Mouse (Mus musculus) forebrain, embryonic 16.5 days (tissue): Measurements from ENCODE around the gene Acot1. TPM values are rescaled to one million over a fixed set of nuclear protein-coding genes. Genes with fewer than 3 reads are reported as not detected.

Experiments
- ATAC-seq: fragments of 200-750 bp; cut with Nextera tagmentation; 2 replicates; pipeline ENCODE4 v1.8.0; 2017; ENCODE audit warnings: mild to moderate bottlenecking, moderate library complexity
- H3K27ac ChIP-seq: fragments of 300-500 bp; sonication (generic); 2 replicates; pipeline ENCODE4 v1.5.1; 2014; ENCODE audit warnings: low read length, control low read depth
- H3K27me3 ChIP-seq: fragments of 300-500 bp; sonication (generic); replicated peaks from 2 replicates; pipeline ENCODE4 v1.6.1; 2014; ENCODE audit warnings: low read length; ENCODE audit not compliant: control insufficient read depth, insufficient read depth
- H3K36me3 ChIP-seq: fragments of 300-500 bp; sonication (generic); 2 replicates; pipeline ENCODE4 v1.6.1; 2014; ENCODE audit not compliant: control insufficient read depth, insufficient read depth
- H3K4me1 ChIP-seq: fragments of 300-500 bp; sonication (generic); replicated peaks from 2 replicates; pipeline ENCODE4 v1.6.1; 2014; ENCODE audit warnings: low read length; ENCODE audit not compliant: control insufficient read depth, insufficient read depth
- H3K4me2 ChIP-seq: fragments of 300-500 bp; sonication (generic); 2 replicates; pipeline ENCODE4 v1.6.1; 2014; ENCODE audit warnings: mild to moderate bottlenecking, low read length, control low read depth
- H3K4me3 ChIP-seq: fragments of 300-500 bp; sonication (generic); replicated peaks from 2 replicates; pipeline ENCODE4 v1.5.1; 2014; ENCODE audit warnings: mild to moderate bottlenecking, low read length, control low read depth
- H3K9ac ChIP-seq: fragments of 300-500 bp; sonication (generic); replicated peaks from 2 replicates; pipeline ENCODE4 v1.6.1; 2014; ENCODE audit warnings: low read depth, low read length, control low read depth
- H3K9me3 ChIP-seq: fragments of 300-500 bp; sonication (generic); 2 replicates; pipeline ENCODE4 v1.6.1; 2016; ENCODE audit warnings: low read length; ENCODE audit not compliant: control insufficient read depth
- WGBS: fragments of 180-500 bp; shearing (Covaris S2); extraction: QIAGEN DNeasy Blood & Tissue Kit; methylation state at CpG from one replicate; pipeline ENCODE4 v1.1.7; 2014; 5-methylcytosine and 5-hydroxymethylcytosine counted together
- polyA plus RNA-seq: library from polyadenylated mRNA; unstranded; fragments of >200 nt; fragmentation: Nextera tagmentation; extraction: Ambion mirVana; gene quantifications from 2 replicates; pipeline ENCODE4 v1.2.1, GENCODE M21; 2015

The Acot1 gene
- polyA plus RNA-seq, 1 experiment from 2014 or later, result 72.1 TPM

DNA sequence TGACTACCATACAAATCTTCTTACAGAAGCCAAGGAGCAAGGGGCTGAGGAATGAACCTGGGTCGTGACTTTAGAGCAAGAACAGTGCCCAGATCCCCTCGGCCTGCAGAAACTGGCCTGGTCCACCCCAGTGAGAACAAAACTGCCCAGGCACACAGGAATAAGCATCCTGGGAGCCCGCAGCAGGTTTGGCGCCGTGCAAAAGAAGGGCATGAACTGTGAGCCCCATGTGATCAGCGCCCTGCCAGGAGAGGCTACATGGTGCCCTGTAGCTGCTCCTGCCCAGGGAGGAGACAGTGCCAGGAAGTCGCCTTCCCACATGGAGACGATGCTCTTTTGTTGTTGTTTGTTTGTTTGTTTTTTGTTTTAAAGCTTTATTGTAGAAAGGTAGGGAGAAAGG is 55.3 kb downstream of the Acot1 start:
- 74% methylated on average over 8 of the region's 8 CpGs for WGBS
- Histone ChIP-seq H3K4me2 (no peak overlapping the region), H3K36me3 (no peaks in the 10 kb centered on the region), H3K27ac (no peak overlapping the region), H3K4me3 (no peak overlapping the region), H3K27me3 (peaks cover 11% of the 10 kb centered on the region), H3K9ac (no peak overlapping the region), H3K9me3 (no peaks in the 10 kb centered on the region), H3K4me1 (no peaks in the 10 kb centered on the region)
- ATAC-seq, result no peak

DNA sequence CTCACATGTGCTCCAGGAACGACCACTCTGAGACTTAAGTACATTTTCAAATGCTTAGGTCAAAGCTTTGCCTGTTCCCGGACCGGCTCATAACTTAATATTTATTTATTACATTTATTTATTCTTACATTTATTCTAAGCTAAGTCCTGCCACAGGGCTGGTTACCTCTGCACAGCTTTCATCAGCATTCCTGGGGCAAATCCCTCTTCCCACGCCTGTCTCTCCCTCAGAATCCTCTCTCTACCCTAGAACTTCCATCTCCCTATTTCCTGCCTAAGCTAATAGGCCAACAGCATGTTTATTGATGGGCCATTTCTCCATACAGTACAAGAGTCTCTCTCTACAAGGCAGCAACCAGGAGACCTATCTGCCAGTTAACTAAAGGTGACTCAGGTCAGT is 58.5 kb downstream of the Acot1 start:
- no peaks in the 10 kb centered on the region for H3K9me3 ChIP-seq
- H3K9ac ChIP-seq, result no peak overlapping the region
- no peak overlapping the region for H3K4me3 ChIP-seq
- no peaks in the 10 kb centered on the region for H3K4me1 ChIP-seq
- no peaks in the 10 kb centered on the region for H3K36me3 ChIP-seq
- ATAC-seq, result no peak
- peaks cover 11% of the 10 kb centered on the region for H3K27me3 ChIP-seq
- no peak overlapping the region for H3K27ac ChIP-seq
- H3K4me2 ChIP-seq, result no peak overlapping the region
- 86% methylated on average over 4 of the region's 4 CpGs for WGBS

Other genes with a start within 250 kb of the Acot1 start
- 0.16 and 0.30 TPM in 2 replicates for gene Papln, start 245.9 kb upstream of the Acot1 start, polyA plus RNA-seq
- 16.3 and 19.2 TPM in 2 replicates for gene Numb, start 87.6 kb upstream of the Acot1 start, polyA plus RNA-seq
- 9.3 and 9.7 TPM in 2 replicates for gene Riox1, start 58.9 kb upstream of the Acot1 start, polyA plus RNA-seq
- gene Heatr4, start 24.6 kb upstream of the Acot1 start, polyA plus RNA-seq, result not detected in 2 replicates
- 9.4 and 11.3 TPM in 2 replicates for gene Acot2, start 21.6 kb upstream of the Acot1 start, polyA plus RNA-seq
- 0.21 and 0.35 TPM in 2 replicates for gene Acot4, start 28.9 kb downstream of the Acot1 start, polyA plus RNA-seq
- not detected in 2 replicates for gene Gm49366, start 29.4 kb downstream of the Acot1 start, polyA plus RNA-seq
- 0.87 and 1.1 TPM in 2 replicates for gene Acot3, start 42.7 kb downstream of the Acot1 start, polyA plus RNA-seq
- gene Acot5, start 59.8 kb downstream of the Acot1 start, polyA plus RNA-seq, result 0.16 TPM in 1 of 2 replicates, not detected in the other
- 1.4 and 1.6 TPM in 2 replicates for gene Acot6, start 91.2 kb downstream of the Acot1 start, polyA plus RNA-seq
- gene Dnal1, start 104.9 kb downstream of the Acot1 start, polyA plus RNA-seq, result 10.4 and 12.8 TPM in 2 replicates
- 5.3 and 7.2 TPM in 2 replicates for gene Pnma1, start 139.0 kb downstream of the Acot1 start, polyA plus RNA-seq
- gene Elmsan1, start 209.4 kb downstream of the Acot1 start, polyA plus RNA-seq, result 3.8 and 4.4 TPM in 2 replicates